Mouse (Mus musculus) G1E (cell line): ENCODE measurements around the gene Srgap3.

Experiments
- CTCF ChIP-seq: IDR thresholded peaks from 2 replicates; pipeline ENCODE4 v1.5.1; 2012; ENCODE audit warnings: low read depth, low read length, inconsistent platforms, mixed read lengths
- GATA1 ChIP-seq: IDR thresholded peaks from 2 replicates; pipeline ENCODE4 v1.6.1; 2012; ENCODE audit warnings: borderline replicate concordance, low read length, inconsistent platforms, mixed read lengths

- TF ChIP-seq CTCF (no peak), GATA1 (no peak)
Measured at GRCm38 (mm10) chr6:112829196-112829595, 117.9 kb downstream of the Srgap3 start.
